Mouse (Mus musculus) CD4-positive, CD25-positive, alpha-beta regulatory T cell, adult 2 months (primary cell): ENCODE measurements around the gene Kcnv2.

Experiments
- DNase-seq: peaks from one replicate; pipeline ENCODE4 v3.0.0-alpha.2; 2012; ENCODE audit warnings: low read depth, low spot score

The Kcnv2 gene

DNA sequence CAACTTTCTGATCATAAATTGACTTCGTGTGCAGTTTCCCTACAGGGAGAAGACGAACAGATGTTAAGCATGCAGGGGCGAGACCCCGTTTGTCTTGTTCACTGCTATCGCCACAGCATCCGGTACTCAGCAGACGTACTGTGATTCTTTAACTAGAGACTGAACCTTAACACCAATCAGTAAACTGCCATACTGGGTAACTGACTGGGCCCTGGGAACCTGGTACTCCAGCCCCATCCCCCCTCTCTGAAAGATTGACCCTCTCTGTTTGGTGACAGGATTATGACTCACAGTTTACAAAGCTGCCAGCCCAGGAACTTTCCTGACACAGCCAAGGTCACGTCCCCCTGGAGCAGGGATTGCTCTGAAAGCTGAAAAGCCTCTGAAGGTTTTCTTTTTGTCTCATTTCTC is 42.1 kb downstream of the Kcnv2 start:
- DNase-seq: no peak

DNA sequence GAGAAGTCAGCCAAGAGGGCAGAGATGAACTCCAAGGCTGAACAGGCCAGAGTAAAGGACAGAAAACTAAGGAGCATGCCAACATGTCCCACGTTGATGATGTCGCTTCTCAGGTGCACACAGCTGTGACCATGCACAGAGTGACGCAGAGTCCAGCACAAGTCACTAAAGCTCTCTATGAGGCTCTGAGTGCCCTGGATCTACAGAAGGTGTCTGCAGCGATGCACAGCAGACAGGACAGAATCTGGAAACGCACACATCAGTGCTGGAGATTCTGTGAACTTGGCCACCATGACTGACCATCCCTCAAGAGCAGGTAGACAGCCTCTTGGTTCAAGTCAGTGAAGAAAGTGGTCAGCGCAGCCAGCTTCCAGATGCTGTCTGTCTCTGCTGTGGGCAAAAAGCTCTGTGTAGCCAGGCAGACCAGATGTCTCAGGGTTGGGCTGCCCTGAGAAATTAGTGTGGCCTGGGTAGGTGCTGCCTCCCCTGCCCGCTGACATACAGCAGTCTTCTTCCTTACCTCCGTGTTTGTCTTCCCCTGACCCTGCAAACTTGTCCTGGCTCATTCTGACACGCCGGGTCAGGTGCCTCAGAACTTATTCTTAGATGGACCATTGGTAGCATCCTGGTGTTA is 43.8 kb downstream of the Kcnv2 start:
- no peak for DNase-seq

DNA sequence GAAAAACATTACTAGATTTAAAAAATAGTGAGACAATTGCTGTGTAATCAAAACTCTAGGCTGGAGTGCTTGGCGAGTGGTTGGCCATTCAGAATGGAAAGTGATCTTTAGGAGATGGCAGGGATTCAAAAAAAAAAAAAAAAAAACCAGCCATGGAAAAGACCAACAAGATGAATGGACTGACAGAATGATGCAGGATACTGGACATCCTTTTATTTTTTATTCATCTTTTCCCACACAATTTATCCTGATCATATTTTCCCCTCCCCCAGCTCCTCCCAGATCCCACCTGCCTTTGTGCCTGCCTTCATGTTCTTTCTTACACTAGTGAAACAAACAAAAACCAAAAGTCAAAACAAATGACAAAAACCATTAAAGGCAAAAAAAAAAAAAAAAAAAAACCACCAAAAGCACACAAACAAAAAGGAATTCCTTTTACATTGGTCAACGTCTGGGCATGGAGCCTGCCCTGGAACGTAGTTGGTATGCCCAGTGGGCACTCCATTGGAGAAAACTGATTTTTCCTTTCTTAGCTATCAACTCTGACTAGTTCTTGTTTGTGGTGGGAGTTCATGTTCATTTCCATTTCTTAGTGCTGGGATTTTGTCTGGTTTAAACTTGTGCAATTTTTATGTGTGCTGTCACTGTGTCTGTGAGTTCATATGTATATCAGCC is 47.2 kb downstream of the Kcnv2 start:
- no peak for DNase-seq

DNA sequence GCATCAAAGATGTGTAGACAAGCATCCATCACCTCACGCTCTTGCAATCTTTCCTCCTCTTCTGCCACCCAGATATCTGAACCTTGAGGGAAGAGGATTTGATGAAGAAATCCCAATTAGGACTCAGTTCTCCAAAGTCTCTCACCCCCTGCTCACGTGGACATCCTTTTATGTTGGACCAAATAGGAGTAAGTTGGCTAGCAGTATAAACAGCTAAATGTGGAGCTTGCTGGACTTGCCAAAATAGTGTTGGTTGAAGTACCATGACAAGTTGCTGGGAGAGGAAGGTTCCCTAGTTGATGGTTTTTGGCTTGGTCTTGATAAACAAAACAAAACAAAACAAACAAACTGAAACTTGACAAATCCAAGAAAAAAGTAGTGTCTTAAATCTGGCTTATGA is 47.8 kb downstream of the Kcnv2 start:
- no peak for DNase-seq

DNA sequence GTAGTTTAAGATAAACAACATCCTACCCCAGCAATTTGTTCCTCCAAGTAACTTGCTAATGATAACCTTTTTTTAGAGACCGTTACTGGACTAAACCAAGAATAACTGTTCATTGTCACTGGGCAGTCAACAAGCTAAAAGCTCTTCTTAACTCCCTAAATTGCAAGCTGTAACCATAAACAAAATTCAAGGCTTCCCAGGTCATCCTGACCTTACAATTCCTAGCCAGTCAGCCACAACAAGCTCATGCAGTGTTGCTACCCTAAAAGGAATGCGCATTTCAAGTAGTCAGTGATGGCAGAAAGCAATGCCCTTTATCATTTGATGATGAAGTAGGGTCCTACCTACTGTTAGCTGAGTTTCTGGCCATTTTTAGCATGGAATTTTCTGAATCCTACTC is 48.4 kb downstream of the Kcnv2 start:
- no peak for DNase-seq

GRCm38 (mm10) chr19:27379712-27380401 is 57.5 kb downstream of the Kcnv2 start:
- no peak for DNase-seq

- no peak for DNase-seq
Observed at GRCm38 (mm10) chr19:27382131-27382530, 59.7 kb downstream of the Kcnv2 start.

DNA sequence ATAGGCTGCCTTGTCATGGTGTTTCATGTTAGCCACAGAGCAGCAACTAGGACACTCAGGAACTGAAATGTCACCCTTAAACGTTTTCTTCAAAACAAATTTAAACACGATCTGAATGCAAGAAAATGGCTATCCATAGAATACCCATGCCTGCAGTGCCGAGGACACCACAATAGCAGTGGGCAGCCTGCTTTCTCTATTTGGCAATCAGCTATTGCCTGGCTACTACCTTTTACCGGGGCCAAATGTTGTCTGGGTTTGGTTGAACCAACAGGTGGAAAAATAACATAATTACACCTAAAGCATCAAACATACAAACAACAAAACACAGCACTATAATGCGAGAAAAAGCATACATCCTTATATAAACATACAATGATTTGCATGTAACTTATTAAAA is 60.9 kb downstream of the Kcnv2 start:
- no peak for DNase-seq

DNA sequence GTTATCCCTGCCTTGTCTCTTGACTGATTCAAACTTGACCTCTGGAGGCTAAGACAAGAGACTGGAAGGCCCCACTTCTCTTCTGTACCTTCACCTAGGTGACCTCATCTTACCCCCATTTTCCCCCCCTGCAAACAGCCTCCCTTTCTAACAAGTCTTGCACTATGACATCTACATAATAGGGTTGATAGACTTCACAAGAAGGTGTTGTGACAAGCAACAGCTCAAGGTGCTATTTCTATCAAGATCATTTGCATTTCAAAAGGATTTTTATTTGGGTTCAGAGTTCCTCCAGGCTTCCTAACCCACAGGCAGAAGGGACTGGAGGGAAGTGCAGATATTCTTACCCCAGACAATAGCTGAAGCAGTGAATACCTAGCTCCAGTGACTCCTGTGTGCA is 62.9 kb downstream of the Kcnv2 start:
- DNase-seq: no peak
